Mouse (Mus musculus): Measurements from ENCODE around the gene Etfrf1.

DNA sequence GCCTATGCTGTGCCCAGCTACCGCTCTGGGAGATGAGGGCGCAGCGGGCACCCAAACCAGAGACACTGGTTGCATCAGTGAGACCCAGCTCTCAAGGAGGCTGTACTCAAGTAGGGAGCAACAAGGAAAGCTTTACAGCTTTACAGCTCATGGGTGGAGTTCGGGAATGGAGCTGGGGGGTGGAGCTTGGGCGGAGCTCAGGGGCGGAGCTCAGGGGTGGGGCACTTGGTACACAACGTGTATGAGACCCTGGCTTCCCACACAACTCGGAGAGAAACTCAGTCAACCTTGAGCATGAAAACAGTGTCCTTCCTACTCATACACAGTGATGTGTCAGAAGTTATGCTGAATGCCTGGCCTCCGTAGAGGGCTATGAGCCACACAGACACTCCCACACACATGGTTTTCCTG lies 35.4 kb upstream of the Etfrf1 start:
- no peak for TF ChIP-seq CTCF (IDR thresholded peaks at IDR 0.05; ENCODE audit: low read depth)
- no peak for TF ChIP-seq EP300 (IDR thresholded peaks at IDR 0.05; ENCODE audit: low read depth)
